Mouse (Mus musculus): Measurements from ENCODE around the gene Serpine1. TPM values are rescaled to one million over a fixed set of nuclear protein-coding genes. Genes with fewer than 3 reads are reported as not detected.

Gene Serpine1
- polyA plus RNA-seq, 1 experiment from 2014 or later, result 0.28 TPM

- H3K27me3 ChIP-seq (ENCODE audit: control insufficient read depth, insufficient read depth, low read length), result no peaks in the 10 kb centered on the region
- no peak overlapping the region for H3K4me3 ChIP-seq (replicated peaks; ENCODE audit: low read depth, low read length)
- no peaks in the 10 kb centered on the region for H3K9me3 ChIP-seq (ENCODE audit: control insufficient read depth, low read length)
- ATAC-seq (ENCODE audit: low FRiP score, low TSS enrichment) (no peak), DNase-seq (peak; percentile 19)
- WGBS, result 65% methylated on average over 28 of the region's 28 CpGs
- no peak overlapping the region for H3K4me2 ChIP-seq (ENCODE audit: low read length)
- H3K4me1 ChIP-seq (ENCODE audit: control insufficient read depth, insufficient read depth, low read length), result 0 out of 2 replicates have a peak, but pooled peaks cover 5% of the 10 kb centered on the region
- H3K36me3 ChIP-seq (ENCODE audit: control insufficient read depth, insufficient read depth, low read length), result no peaks in the 10 kb centered on the region
- H3K27ac ChIP-seq (replicated peaks; ENCODE audit: low read depth, low read length), result no peak overlapping the region
- H3K9ac ChIP-seq (replicated peaks; ENCODE audit: low read length), result no peak overlapping the region
Measured at GRCm38 (mm10) chr5:137102575-137103522, 30.8 kb upstream of the Serpine1 start.

- no peak for DNase-seq
- H3K27ac ChIP-seq (replicated peaks; ENCODE audit: low read depth, low read length), result no peak overlapping the region
- ATAC-seq (ENCODE audit: low FRiP score, low TSS enrichment), result no peak
- no peaks in the 10 kb centered on the region for H3K36me3 ChIP-seq (ENCODE audit: control insufficient read depth, insufficient read depth, low read length)
- 77% methylated on average over 10 of the region's 10 CpGs for WGBS
- H3K9ac ChIP-seq (replicated peaks; ENCODE audit: low read length), result no peak overlapping the region
- no peak overlapping the region for H3K4me3 ChIP-seq (replicated peaks; ENCODE audit: low read depth, low read length)
- no peaks in the 10 kb centered on the region for H3K9me3 ChIP-seq (ENCODE audit: control insufficient read depth, low read length)
- no peaks in the 10 kb centered on the region for H3K27me3 ChIP-seq (ENCODE audit: control insufficient read depth, insufficient read depth, low read length)
- no peak overlapping the region for H3K4me2 ChIP-seq (ENCODE audit: low read length)
- 0 out of 2 replicates have a peak, but pooled peaks cover 5% of the 10 kb centered on the region for H3K4me1 ChIP-seq (ENCODE audit: control insufficient read depth, insufficient read depth, low read length)
Measured at GRCm38 (mm10) chr5:137102078-137102477, 30.0 kb upstream of the Serpine1 start.

GRCm38 (mm10) chr5:137100660-137101059 lies 28.6 kb upstream of the Serpine1 start:
- H3K4me1 ChIP-seq (ENCODE audit: control insufficient read depth, insufficient read depth, low read length), result 0 out of 2 replicates have a peak, but pooled peaks cover 5% of the 10 kb centered on the region
- 60% methylated on average over 4 of the region's 4 CpGs for WGBS
- H3K9ac ChIP-seq (replicated peaks; ENCODE audit: low read length), result no peak overlapping the region

GRCm38 (mm10) chr5:137098418-137098817 lies 26.4 kb upstream of the Serpine1 start:
- 84% methylated on average over 11 of the region's 11 CpGs for WGBS
- H3K9me3 ChIP-seq (ENCODE audit: control insufficient read depth, low read length), result no peaks in the 10 kb centered on the region
- H3K36me3 ChIP-seq (ENCODE audit: control insufficient read depth, insufficient read depth, low read length), result no peaks in the 10 kb centered on the region
- no peak overlapping the region for H3K27ac ChIP-seq (replicated peaks; ENCODE audit: low read depth, low read length)
- no peak overlapping the region for H3K9ac ChIP-seq (replicated peaks; ENCODE audit: low read length)
- H3K4me3 ChIP-seq (replicated peaks; ENCODE audit: low read depth, low read length), result no peak overlapping the region
- 0 out of 2 replicates have a peak, but pooled peaks cover 5% of the 10 kb centered on the region for H3K4me1 ChIP-seq (ENCODE audit: control insufficient read depth, insufficient read depth, low read length)
- no peak for ATAC-seq (ENCODE audit: low FRiP score, low TSS enrichment)
- no peaks in the 10 kb centered on the region for H3K27me3 ChIP-seq (ENCODE audit: control insufficient read depth, insufficient read depth, low read length)
- no peak for DNase-seq
- no peak overlapping the region for H3K4me2 ChIP-seq (ENCODE audit: low read length)

More at GRCm38 (mm10) chr5:137100660-137101059, 28.6 kb upstream of the Serpine1 start:
- no peak for ATAC-seq (ENCODE audit: low FRiP score, low TSS enrichment)
- no peak overlapping the region for H3K27ac ChIP-seq (replicated peaks; ENCODE audit: low read depth, low read length)
- no peaks in the 10 kb centered on the region for H3K27me3 ChIP-seq (ENCODE audit: control insufficient read depth, insufficient read depth, low read length)
- no peak overlapping the region for H3K4me2 ChIP-seq (ENCODE audit: low read length)
- H3K4me3 ChIP-seq (replicated peaks; ENCODE audit: low read depth, low read length), result no peak overlapping the region
- DNase-seq, result no peak
- no peaks in the 10 kb centered on the region for H3K36me3 ChIP-seq (ENCODE audit: control insufficient read depth, insufficient read depth, low read length)
- H3K9me3 ChIP-seq (ENCODE audit: control insufficient read depth, low read length), result no peaks in the 10 kb centered on the region

- no peaks in the 10 kb centered on the region for H3K36me3 ChIP-seq (ENCODE audit: control insufficient read depth, insufficient read depth, low read length)
- no peak overlapping the region for H3K4me2 ChIP-seq (ENCODE audit: low read length)
- 60% methylated on average over 1 of the region's 1 CpGs for WGBS
- H3K9me3 ChIP-seq (ENCODE audit: control insufficient read depth, low read length), result no peaks in the 10 kb centered on the region
- no peak for DNase-seq
- H3K9ac ChIP-seq (replicated peaks; ENCODE audit: low read length), result no peak overlapping the region
- H3K27me3 ChIP-seq (ENCODE audit: control insufficient read depth, insufficient read depth, low read length), result no peaks in the 10 kb centered on the region
- no peaks in the 10 kb centered on the region for H3K4me1 ChIP-seq (ENCODE audit: control insufficient read depth, insufficient read depth, low read length)
- no peak overlapping the region for H3K27ac ChIP-seq (replicated peaks; ENCODE audit: low read depth, low read length)
- no peak overlapping the region for H3K4me3 ChIP-seq (replicated peaks; ENCODE audit: low read depth, low read length)
- no peak for ATAC-seq (ENCODE audit: low FRiP score, low TSS enrichment)
Measured at GRCm38 (mm10) chr5:137096037-137096436, 24.0 kb upstream of the Serpine1 start.

- no peak overlapping the region for H3K27ac ChIP-seq (replicated peaks; ENCODE audit: low read depth, low read length)
- no peaks in the 10 kb centered on the region for H3K36me3 ChIP-seq (ENCODE audit: control insufficient read depth, insufficient read depth, low read length)
- no peak overlapping the region for H3K9ac ChIP-seq (replicated peaks; ENCODE audit: low read length)
- no peak overlapping the region for H3K4me3 ChIP-seq (replicated peaks; ENCODE audit: low read depth, low read length)
- no peaks in the 10 kb centered on the region for H3K27me3 ChIP-seq (ENCODE audit: control insufficient read depth, insufficient read depth, low read length)
- WGBS, result 88% methylated on average over 10 of the region's 10 CpGs
- DNase-seq (no peak), ATAC-seq (ENCODE audit: low FRiP score, low TSS enrichment) (no peak)
- no peaks in the 10 kb centered on the region for H3K4me1 ChIP-seq (ENCODE audit: control insufficient read depth, insufficient read depth, low read length)
- no peak overlapping the region for H3K4me2 ChIP-seq (ENCODE audit: low read length)
- no peaks in the 10 kb centered on the region for H3K9me3 ChIP-seq (ENCODE audit: control insufficient read depth, low read length)
Measured at GRCm38 (mm10) chr5:137095135-137095534, 23.1 kb upstream of the Serpine1 start.

- H3K4me1 ChIP-seq (ENCODE audit: control insufficient read depth, insufficient read depth, low read length), result no peaks in the 10 kb centered on the region
- H3K36me3 ChIP-seq (ENCODE audit: control insufficient read depth, insufficient read depth, low read length), result no peaks in the 10 kb centered on the region
- H3K4me3 ChIP-seq (replicated peaks; ENCODE audit: low read depth, low read length), result no peak overlapping the region
- DNase-seq, result no peak
- no peaks in the 10 kb centered on the region for H3K9me3 ChIP-seq (ENCODE audit: control insufficient read depth, low read length)
- H3K4me2 ChIP-seq (ENCODE audit: low read length), result no peak overlapping the region
- WGBS, result 84% methylated on average over 9 of the region's 9 CpGs
- H3K27me3 ChIP-seq (ENCODE audit: control insufficient read depth, insufficient read depth, low read length), result no peaks in the 10 kb centered on the region
- H3K9ac ChIP-seq (replicated peaks; ENCODE audit: low read length), result no peak overlapping the region
- ATAC-seq (ENCODE audit: low FRiP score, low TSS enrichment), result no peak
- no peak overlapping the region for H3K27ac ChIP-seq (replicated peaks; ENCODE audit: low read depth, low read length)
Measured at GRCm38 (mm10) chr5:137093720-137094119, 21.7 kb upstream of the Serpine1 start.

GRCm38 (mm10) chr5:137091560-137091959 lies 19.5 kb upstream of the Serpine1 start:
- Histone ChIP-seq H3K36me3 (ENCODE audit: control insufficient read depth, insufficient read depth, low read length) (no peaks in the 10 kb centered on the region), H3K4me2 (ENCODE audit: low read length) (no peak overlapping the region), H3K4me3 (replicated peaks; ENCODE audit: low read depth, low read length) (no peak overlapping the region), H3K27ac (replicated peaks; ENCODE audit: low read depth, low read length) (no peak overlapping the region), H3K9ac (replicated peaks; ENCODE audit: low read length) (no peak overlapping the region), H3K9me3 (ENCODE audit: control insufficient read depth, low read length) (no peaks in the 10 kb centered on the region), H3K4me1 (ENCODE audit: control insufficient read depth, insufficient read depth, low read length) (no peaks in the 10 kb centered on the region), H3K27me3 (ENCODE audit: control insufficient read depth, insufficient read depth, low read length) (no peaks in the 10 kb centered on the region)
- ATAC-seq (ENCODE audit: low FRiP score, low TSS enrichment), result no peak
- no peak for DNase-seq
- WGBS, result 69% methylated on average over 6 of the region's 6 CpGs

- Histone ChIP-seq H3K4me1 (ENCODE audit: control insufficient read depth, insufficient read depth, low read length) (no peaks in the 10 kb centered on the region), H3K36me3 (ENCODE audit: control insufficient read depth, insufficient read depth, low read length) (no peaks in the 10 kb centered on the region), H3K27ac (replicated peaks; ENCODE audit: low read depth, low read length) (no peak overlapping the region), H3K4me3 (replicated peaks; ENCODE audit: low read depth, low read length) (no peak overlapping the region), H3K4me2 (ENCODE audit: low read length) (no peak overlapping the region), H3K9ac (replicated peaks; ENCODE audit: low read length) (no peak overlapping the region), H3K9me3 (ENCODE audit: control insufficient read depth, low read length) (no peaks in the 10 kb centered on the region), H3K27me3 (ENCODE audit: control insufficient read depth, insufficient read depth, low read length) (no peaks in the 10 kb centered on the region)
- ATAC-seq (ENCODE audit: low FRiP score, low TSS enrichment) (no peak), DNase-seq (no peak)
- WGBS, result 76% methylated on average over 10 of the region's 10 CpGs
Measured at GRCm38 (mm10) chr5:137090870-137091269, 18.8 kb upstream of the Serpine1 start.
